Mouse (Mus musculus): ENCODE data around the gene Irx2. TPM values are rescaled to one million over a fixed set of nuclear protein-coding genes. Genes with fewer than 3 reads are reported as not detected.

Gene Irx2
- polyA plus RNA-seq, 1 experiment from 2014 or later = not detected

GRCm38 (mm10) chr13:72638401-72639130 is 9.9 kb downstream of the Irx2 start:
- H3K4me3 ChIP-seq (replicated peaks) = no peak overlapping the region
- H3K9ac ChIP-seq = no peak overlapping the region
- H3K9me3 ChIP-seq (replicated peaks) = no peaks in the 10 kb centered on the region
- 3% methylated on average over 26 of the region's 26 CpGs for WGBS (ENCODE audit: insufficient replicate concordance)
- no peak for ATAC-seq (ENCODE audit: insufficient read depth)
- 0 out of 2 replicates have a peak overlapping the region, but pooled peaks have one; percentile 59 for H3K4me2 ChIP-seq
- no peaks in the 10 kb centered on the region for H3K4me1 ChIP-seq (replicated peaks)
- no peaks in the 10 kb centered on the region for H3K36me3 ChIP-seq (replicated peaks)
- peaks cover 84% of the 10 kb centered on the region for H3K27me3 ChIP-seq
- H3K27ac ChIP-seq (replicated peaks) = no peak overlapping the region

DNA sequence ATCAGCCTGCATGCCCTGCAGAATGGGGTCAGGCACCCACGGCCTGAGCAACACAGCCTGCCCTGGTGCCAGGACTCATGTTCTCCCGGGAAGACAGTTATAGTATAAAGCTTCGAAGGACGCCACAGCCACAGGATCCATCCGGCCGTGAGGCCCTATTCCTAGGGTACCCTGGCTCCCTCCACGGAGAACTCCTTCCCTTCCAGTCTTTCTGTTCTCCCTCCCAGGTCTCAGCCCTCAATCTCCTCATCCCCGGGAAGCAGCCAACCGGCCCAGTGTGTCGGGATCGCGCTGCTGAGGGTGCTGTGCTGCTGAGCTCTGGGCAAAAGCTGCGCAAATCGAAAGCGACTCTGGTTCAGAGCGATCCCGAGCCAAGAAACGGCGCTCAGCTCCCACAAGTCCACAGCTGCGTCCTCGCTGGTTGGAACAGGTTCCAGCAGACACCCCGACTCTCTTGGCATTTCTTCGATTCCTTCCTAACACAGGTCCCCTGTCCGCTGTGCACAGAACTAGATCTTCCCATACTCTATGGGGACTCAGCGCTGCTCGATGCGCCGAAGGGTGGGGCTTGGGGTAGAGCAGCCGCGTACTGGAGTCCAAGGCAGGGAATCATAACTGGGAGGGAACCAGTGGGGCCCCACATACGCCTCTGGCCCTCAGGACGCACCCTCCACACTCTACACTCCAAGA is 11.0 kb downstream of the Irx2 start:
- peaks cover 79% of the 10 kb centered on the region for H3K27me3 ChIP-seq
- H3K4me2 ChIP-seq = peak overlapping the region; percentile 59
- H3K36me3 ChIP-seq (replicated peaks) = no peaks in the 10 kb centered on the region
- no peak overlapping the region for H3K27ac ChIP-seq (replicated peaks)
- no peak for ATAC-seq (ENCODE audit: insufficient read depth)
- WGBS (ENCODE audit: insufficient replicate concordance) = 2% methylated on average over 32 of the region's 32 CpGs
- no peaks in the 10 kb centered on the region for H3K4me1 ChIP-seq (replicated peaks)
- H3K9ac ChIP-seq = no peak overlapping the region
- no peaks in the 10 kb centered on the region for H3K9me3 ChIP-seq (replicated peaks)
- peak overlapping the region; percentile 39 for H3K4me3 ChIP-seq (replicated peaks)

DNA sequence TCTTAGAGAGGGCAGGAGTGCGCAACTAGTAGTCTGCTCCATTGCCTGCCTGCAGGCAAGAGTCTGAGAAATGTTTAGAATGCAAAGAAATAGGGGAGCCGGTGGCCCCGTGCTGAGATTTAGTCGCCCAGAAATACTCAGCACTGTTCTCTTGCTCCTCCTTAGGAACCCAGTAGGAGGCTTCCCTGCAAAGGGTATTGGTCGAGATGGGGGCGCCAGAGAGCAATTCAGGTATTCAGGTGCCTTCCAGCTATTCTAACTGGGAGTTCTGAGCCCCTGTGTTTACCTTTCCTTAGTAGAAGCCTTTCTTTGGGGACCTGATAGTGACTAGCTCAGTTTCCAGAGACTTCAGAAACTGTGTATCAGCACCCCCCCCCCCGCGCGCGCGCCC is 11.5 kb downstream of the Irx2 start:
- no peak overlapping the region for H3K9ac ChIP-seq
- no peak overlapping the region for H3K27ac ChIP-seq (replicated peaks)
- H3K4me3 ChIP-seq (replicated peaks) = peak overlapping the region; percentile 39
- H3K9me3 ChIP-seq (replicated peaks) = no peaks in the 10 kb centered on the region
- ATAC-seq (ENCODE audit: insufficient read depth) = no peak
- H3K4me1 ChIP-seq (replicated peaks) = no peaks in the 10 kb centered on the region
- peak overlapping the region; percentile 59 for H3K4me2 ChIP-seq
- H3K27me3 ChIP-seq = peaks cover 73% of the 10 kb centered on the region
- WGBS (ENCODE audit: insufficient replicate concordance) = 3% methylated on average over 11 of the region's 11 CpGs
- no peaks in the 10 kb centered on the region for H3K36me3 ChIP-seq (replicated peaks)

DNA sequence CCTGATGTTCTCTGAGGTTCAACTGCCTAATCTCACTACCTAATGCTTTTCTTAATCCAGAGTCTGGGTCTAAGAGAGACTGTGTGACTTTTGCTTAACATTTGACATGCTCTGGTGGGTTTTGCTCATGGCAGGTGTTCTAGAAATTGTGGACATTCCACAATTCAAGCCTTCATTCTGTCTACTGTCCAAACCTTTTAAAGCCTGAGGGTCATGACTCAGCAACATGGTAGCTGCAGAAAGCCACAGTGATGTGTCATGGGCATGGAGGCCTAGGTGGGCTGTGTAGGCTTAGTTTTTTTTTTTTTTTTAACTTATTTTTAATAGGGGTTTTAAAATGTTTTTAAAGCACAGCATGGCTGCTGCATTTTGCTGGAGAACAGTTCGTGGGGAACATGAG is 27.8 kb downstream of the Irx2 start:
- Histone ChIP-seq H3K9me3 (replicated peaks) (no peaks in the 10 kb centered on the region), H3K4me1 (replicated peaks) (no peaks in the 10 kb centered on the region), H3K9ac (no peak overlapping the region), H3K36me3 (replicated peaks) (no peaks in the 10 kb centered on the region), H3K27me3 (no peaks in the 10 kb centered on the region), H3K4me3 (replicated peaks) (no peak overlapping the region), H3K27ac (replicated peaks) (no peak overlapping the region), H3K4me2 (no peak overlapping the region)
- no peak for ATAC-seq (ENCODE audit: insufficient read depth)
- 12% methylated on average over 1 of the region's 1 CpGs for WGBS (ENCODE audit: insufficient replicate concordance)

DNA sequence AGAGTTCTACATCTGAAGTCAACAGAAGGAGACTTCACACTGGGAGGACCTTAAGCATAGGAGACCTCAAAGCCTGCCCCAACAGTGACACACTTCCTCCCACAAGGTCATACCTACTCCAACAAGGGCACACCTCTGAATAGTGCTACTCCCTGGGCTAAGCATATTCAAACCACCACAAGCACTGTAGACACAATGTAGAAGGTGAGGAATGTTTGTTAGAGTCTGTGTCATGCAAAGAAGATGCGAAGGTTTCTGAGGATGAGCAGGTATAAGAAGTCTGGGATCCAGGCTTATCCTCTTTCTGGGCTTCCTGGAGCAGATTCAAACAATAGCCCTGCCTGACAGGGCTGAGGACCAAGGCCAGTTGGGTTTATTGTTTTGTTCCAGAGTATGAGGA is 47.2 kb downstream of the Irx2 start:
- WGBS (ENCODE audit: insufficient replicate concordance) = 68% methylated on average over 1 of the region's 1 CpGs
- Histone ChIP-seq H3K4me3 (replicated peaks) (no peak overlapping the region), H3K9me3 (replicated peaks) (no peaks in the 10 kb centered on the region)

More for the DNA sequence above, 47.2 kb downstream of the Irx2 start:
- no peak for ATAC-seq (ENCODE audit: insufficient read depth)
- H3K27me3 ChIP-seq = no peaks in the 10 kb centered on the region
- no peak overlapping the region for H3K4me2 ChIP-seq
- H3K36me3 ChIP-seq (replicated peaks) = no peaks in the 10 kb centered on the region
- H3K27ac ChIP-seq (replicated peaks) = no peak overlapping the region
- no peaks in the 10 kb centered on the region for H3K4me1 ChIP-seq (replicated peaks)
- no peak overlapping the region for H3K9ac ChIP-seq
